Mouse (Mus musculus): ENCODE measurements around the gene Ccdc103.

DNA sequence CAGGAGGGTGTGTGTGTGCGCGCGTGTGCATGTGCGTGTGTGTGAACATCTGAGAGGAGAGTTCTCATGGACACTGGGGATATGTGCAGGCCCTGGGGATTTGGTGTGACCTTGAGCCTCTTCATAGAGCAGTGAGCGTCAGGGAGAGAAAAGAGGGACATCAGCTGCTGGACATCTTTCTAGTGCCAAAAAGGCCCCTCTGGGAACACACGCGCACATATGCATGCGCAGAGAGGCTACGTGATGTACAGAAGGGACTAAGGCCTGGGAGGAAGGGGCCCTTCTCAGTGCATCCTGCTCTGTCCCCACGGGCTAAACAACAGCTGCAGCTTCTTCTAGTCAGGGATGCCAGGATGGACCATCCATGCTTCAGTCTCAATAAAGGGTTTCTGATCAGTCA, 46.8 kb upstream of the Ccdc103 start:
- TF ChIP-seq CTCF (IDR thresholded peaks at IDR 0.05; ENCODE audit: extremely low read depth, insufficient read depth, insufficient read length, insufficient replicate concordance) (no peak), POLR2A (IDR thresholded peaks at IDR 0.05; ENCODE audit: low read depth, low read length) (no peak)
